Mouse (Mus musculus): ENCODE measurements at regions not wholly inside any gene's neighbourhood (a gene's known extent, or its start where the extent isn't known, plus 50 kb on each side); places are given as distances from the start of the nearest gene placed in this dataset.

DNA sequence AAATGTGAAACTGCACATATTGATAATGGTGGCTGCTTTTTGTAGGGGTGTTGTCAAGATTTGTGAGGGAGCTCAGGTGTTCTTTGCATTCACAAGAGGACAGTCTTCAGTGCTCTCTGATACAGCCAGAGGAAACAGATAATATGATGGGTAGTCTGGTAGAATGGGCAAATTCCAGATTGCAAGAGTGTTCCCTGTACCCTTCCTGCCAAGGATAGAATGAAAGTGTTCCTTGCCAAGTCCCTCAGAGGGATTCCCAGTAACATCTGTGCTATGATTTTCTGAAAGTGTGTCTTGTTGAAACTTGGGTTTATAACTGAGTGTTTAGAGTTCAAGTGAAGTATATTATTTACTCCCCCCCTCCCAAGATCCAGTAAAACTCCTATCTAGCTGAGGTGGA, 221.1 kb upstream of the Fam98a start:
- Histone ChIP-seq H3K9me3 (ENCODE audit: control insufficient read depth, insufficient read depth, low read depth, low read length) (no peaks in the 10 kb centered on the region), H3K4me1 (ENCODE audit: control insufficient read depth in 2 of 2, insufficient read depth in 2 of 2, low read length in 2 of 2, poor library complexity in 1 of 2) (no peaks in the 10 kb centered on the region), H3K36me3 (ENCODE audit: control insufficient read depth, insufficient read depth, low read length, poor library complexity, severe bottlenecking) (no peaks in the 10 kb centered on the region), H3K4me3 (ENCODE audit: insufficient read depth in 1 of 2, low read depth in 1 of 2, low read length in 2 of 2, poor library complexity in 1 of 2, severe bottlenecking in 1 of 2) (no peak overlapping the region), H3K27ac (ENCODE audit: insufficient read depth, low read depth, low read length, poor library complexity, severe bottlenecking) (no peak overlapping the region), H3K9ac (ENCODE audit: insufficient read depth, low read depth, low read length, poor library complexity, severe bottlenecking) (no peak overlapping the region)
- in situ Hi-C loops (cut with MboI; ENCODE audit: low sequenced_read_pairs in 2 of 2, unreplicated experiment in 2 of 2): no loop called here
- TF ChIP-seq CHD2 (IDR thresholded peaks at IDR 0.05; ENCODE audit: low read depth, low read length): no peak
- TF ChIP-seq MAFK (IDR thresholded peaks at IDR 0.05; ENCODE audit: insufficient read depth, low read depth, low read length): no peak
- TF ChIP-seq ZC3H11A (IDR thresholded peaks at IDR 0.05; ENCODE audit: borderline replicate concordance, low read depth, low read length): no peak
- no peak for TF ChIP-seq HCFC1 (IDR thresholded peaks at IDR 0.05; ENCODE audit: borderline replicate concordance, insufficient read depth, low read length)
- no peak for TF ChIP-seq ZNF384 (IDR thresholded peaks at IDR 0.05; ENCODE audit: low read depth, low read length)
- no peak for DNase-seq (ENCODE audit: low read depth, low spot score)

DNA sequence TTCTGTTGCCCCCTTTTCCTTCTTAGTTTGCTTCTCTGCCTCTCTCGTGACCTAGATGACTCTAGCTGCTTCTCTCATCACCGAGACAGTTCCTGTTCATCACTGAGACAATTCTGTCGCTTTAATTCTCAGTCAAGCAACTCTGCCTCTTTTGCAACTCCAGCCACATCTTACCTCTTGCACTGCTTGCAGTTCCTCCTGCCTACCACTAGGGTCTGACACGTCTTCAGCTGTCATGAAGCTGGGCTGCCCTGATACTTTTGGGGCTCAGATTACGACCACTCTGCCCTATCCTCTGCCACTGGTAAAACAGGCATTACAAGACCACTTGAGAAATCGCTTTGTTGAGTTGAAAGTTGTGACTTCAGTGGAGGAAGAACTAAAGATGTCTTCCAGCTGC, 216.9 kb upstream of the Fam98a start:
- no peak for TF ChIP-seq CHD2 (IDR thresholded peaks at IDR 0.05; ENCODE audit: low read depth, low read length)
- no peak for TF ChIP-seq ZNF384 (IDR thresholded peaks at IDR 0.05; ENCODE audit: low read depth, low read length)
- TF ChIP-seq HCFC1 (IDR thresholded peaks at IDR 0.05; ENCODE audit: borderline replicate concordance, insufficient read depth, low read length): no peak
- no peak for TF ChIP-seq ZC3H11A (IDR thresholded peaks at IDR 0.05; ENCODE audit: borderline replicate concordance, low read depth, low read length)
- no peak for TF ChIP-seq MAFK (IDR thresholded peaks at IDR 0.05; ENCODE audit: insufficient read depth, low read depth, low read length)
- no peaks in the 10 kb centered on the region for H3K9me3 ChIP-seq (ENCODE audit: control insufficient read depth, insufficient read depth, low read depth, low read length)
- no peaks in the 10 kb centered on the region for H3K36me3 ChIP-seq (ENCODE audit: control insufficient read depth, insufficient read depth, low read length, poor library complexity, severe bottlenecking)
- no peaks in the 10 kb centered on the region for H3K4me1 ChIP-seq (ENCODE audit: control insufficient read depth in 2 of 2, insufficient read depth in 2 of 2, low read length in 2 of 2, poor library complexity in 1 of 2)
- in situ Hi-C loops (cut with MboI; ENCODE audit: low sequenced_read_pairs in 2 of 2, unreplicated experiment in 2 of 2): no loop called here
- no peak overlapping the region for H3K27ac ChIP-seq (ENCODE audit: insufficient read depth, low read depth, low read length, poor library complexity, severe bottlenecking)
- no peak overlapping the region for H3K9ac ChIP-seq (ENCODE audit: insufficient read depth, low read depth, low read length, poor library complexity, severe bottlenecking)
- H3K4me3 ChIP-seq (ENCODE audit: insufficient read depth in 1 of 2, low read depth in 1 of 2, low read length in 2 of 2, poor library complexity in 1 of 2, severe bottlenecking in 1 of 2): no peak overlapping the region
- no peak for DNase-seq (ENCODE audit: low read depth, low spot score)

DNA sequence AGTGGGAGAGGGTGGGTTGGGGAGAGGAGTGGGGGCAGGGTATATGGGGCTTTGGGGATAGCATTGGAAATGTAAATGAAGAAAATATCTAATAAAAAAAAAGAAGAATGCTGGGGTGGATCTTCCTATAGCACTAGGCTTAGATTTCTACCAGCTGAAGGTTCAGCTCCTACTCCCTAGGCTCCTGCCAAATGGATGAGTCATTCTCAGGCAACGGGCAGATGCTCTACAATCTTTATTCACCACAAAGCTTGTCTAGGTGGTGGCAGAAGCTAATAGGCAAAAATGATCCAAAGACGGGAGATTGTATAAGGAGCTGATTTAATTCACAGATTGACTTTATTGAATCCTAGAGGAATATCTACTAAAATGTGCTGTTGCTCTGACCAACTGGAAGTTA, 211.6 kb upstream of the Fam98a start:
- no peak for DNase-seq (ENCODE audit: low read depth, low spot score)
- no peak overlapping the region for H3K4me3 ChIP-seq (ENCODE audit: insufficient read depth in 1 of 2, low read depth in 1 of 2, low read length in 2 of 2, poor library complexity in 1 of 2, severe bottlenecking in 1 of 2)
- no peaks in the 10 kb centered on the region for H3K9me3 ChIP-seq (ENCODE audit: control insufficient read depth, insufficient read depth, low read depth, low read length)
- H3K9ac ChIP-seq (ENCODE audit: insufficient read depth, low read depth, low read length, poor library complexity, severe bottlenecking): no peak overlapping the region
- in situ Hi-C loops (cut with MboI; ENCODE audit: low sequenced_read_pairs in 2 of 2, unreplicated experiment in 2 of 2): no loop called here
- H3K27ac ChIP-seq (ENCODE audit: insufficient read depth, low read depth, low read length, poor library complexity, severe bottlenecking): no peak overlapping the region
- H3K4me1 ChIP-seq (ENCODE audit: control insufficient read depth in 2 of 2, insufficient read depth in 2 of 2, low read length in 2 of 2, poor library complexity in 1 of 2): no peaks in the 10 kb centered on the region
- no peak for TF ChIP-seq MAFK (IDR thresholded peaks at IDR 0.05; ENCODE audit: insufficient read depth, low read depth, low read length)
- TF ChIP-seq ZC3H11A (IDR thresholded peaks at IDR 0.05; ENCODE audit: borderline replicate concordance, low read depth, low read length): no peak
- no peak for TF ChIP-seq ZNF384 (IDR thresholded peaks at IDR 0.05; ENCODE audit: low read depth, low read length)
- no peak for TF ChIP-seq CHD2 (IDR thresholded peaks at IDR 0.05; ENCODE audit: low read depth, low read length)
- TF ChIP-seq HCFC1 (IDR thresholded peaks at IDR 0.05; ENCODE audit: borderline replicate concordance, insufficient read depth, low read length): no peak
- H3K36me3 ChIP-seq (ENCODE audit: control insufficient read depth, insufficient read depth, low read length, poor library complexity, severe bottlenecking): no peaks in the 10 kb centered on the region

DNA sequence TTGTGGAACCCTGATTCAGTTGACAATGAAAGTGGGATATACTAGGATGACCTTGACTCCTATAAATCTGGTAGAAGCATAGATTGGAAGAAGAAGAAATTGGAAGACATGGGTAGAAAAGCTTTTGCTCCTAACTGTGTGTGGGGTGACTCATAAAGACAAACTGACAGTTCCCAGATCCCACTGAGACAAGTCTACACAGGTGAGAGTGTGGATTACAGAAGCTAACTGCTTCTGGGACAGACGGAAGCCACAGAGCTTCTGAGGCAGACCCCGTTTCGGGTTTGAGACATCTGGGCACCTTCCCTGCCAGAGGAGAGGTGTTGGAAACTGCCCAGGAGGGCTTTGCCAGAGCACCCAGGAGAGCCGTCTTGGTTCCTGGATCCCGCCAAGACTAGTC, 204.7 kb upstream of the Fam98a start:
- Histone ChIP-seq H3K9ac (ENCODE audit: insufficient read depth, low read depth, low read length, poor library complexity, severe bottlenecking) (no peak overlapping the region), H3K36me3 (ENCODE audit: control insufficient read depth, insufficient read depth, low read length, poor library complexity, severe bottlenecking) (no peaks in the 10 kb centered on the region), H3K27ac (ENCODE audit: insufficient read depth, low read depth, low read length, poor library complexity, severe bottlenecking) (no peak overlapping the region), H3K4me3 (ENCODE audit: insufficient read depth in 1 of 2, low read depth in 1 of 2, low read length in 2 of 2, poor library complexity in 1 of 2, severe bottlenecking in 1 of 2) (no peak overlapping the region), H3K9me3 (ENCODE audit: control insufficient read depth, insufficient read depth, low read depth, low read length) (no peaks in the 10 kb centered on the region), H3K4me1 (ENCODE audit: control insufficient read depth in 2 of 2, insufficient read depth in 2 of 2, low read length in 2 of 2, poor library complexity in 1 of 2) (no peaks in the 10 kb centered on the region)
- DNase-seq (ENCODE audit: low read depth, low spot score): no peak
- in situ Hi-C loops (cut with MboI; ENCODE audit: low sequenced_read_pairs in 2 of 2, unreplicated experiment in 2 of 2): no loop called here
- TF ChIP-seq MAFK (IDR thresholded peaks at IDR 0.05; ENCODE audit: insufficient read depth, low read depth, low read length) (no peak), ZC3H11A (IDR thresholded peaks at IDR 0.05; ENCODE audit: borderline replicate concordance, low read depth, low read length) (no peak), HCFC1 (IDR thresholded peaks at IDR 0.05; ENCODE audit: borderline replicate concordance, insufficient read depth, low read length) (no peak), CHD2 (IDR thresholded peaks at IDR 0.05; ENCODE audit: low read depth, low read length) (no peak), ZNF384 (IDR thresholded peaks at IDR 0.05; ENCODE audit: low read depth, low read length) (no peak)

DNA sequence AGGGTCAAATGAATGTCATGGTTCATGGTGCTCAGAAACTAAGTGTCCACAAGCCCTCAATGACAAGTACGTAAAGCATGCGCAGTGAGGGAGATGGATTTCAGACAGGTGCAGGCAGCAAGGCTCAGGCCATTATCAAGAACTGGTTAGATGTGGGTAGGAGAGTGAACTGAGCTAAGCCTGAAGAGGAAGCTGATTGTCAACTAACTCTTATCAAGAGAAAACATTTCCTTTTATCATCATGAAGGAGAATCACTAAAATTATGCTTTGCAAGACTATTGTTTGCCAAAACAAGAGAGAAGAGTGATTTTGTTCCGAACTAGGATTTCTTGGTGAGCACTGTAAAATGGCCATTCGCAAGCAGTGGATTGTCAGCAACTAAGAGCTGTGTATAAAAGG, 164.7 kb upstream of the Fam98a start:
- no peak for DNase-seq (ENCODE audit: low read depth, low spot score)
- in situ Hi-C loops (cut with MboI; ENCODE audit: low sequenced_read_pairs in 2 of 2, unreplicated experiment in 2 of 2): no loop called here
- no peaks in the 10 kb centered on the region for H3K36me3 ChIP-seq (ENCODE audit: control insufficient read depth, insufficient read depth, low read length, poor library complexity, severe bottlenecking)
- H3K27ac ChIP-seq (ENCODE audit: insufficient read depth, low read depth, low read length, poor library complexity, severe bottlenecking): no peak overlapping the region
- TF ChIP-seq ZNF384 (IDR thresholded peaks at IDR 0.05; ENCODE audit: low read depth, low read length) (no peak), ZC3H11A (IDR thresholded peaks at IDR 0.05; ENCODE audit: borderline replicate concordance, low read depth, low read length) (no peak), MAFK (IDR thresholded peaks at IDR 0.05; ENCODE audit: insufficient read depth, low read depth, low read length) (no peak), HCFC1 (IDR thresholded peaks at IDR 0.05; ENCODE audit: borderline replicate concordance, insufficient read depth, low read length) (no peak), CHD2 (IDR thresholded peaks at IDR 0.05; ENCODE audit: low read depth, low read length) (no peak)
- no peak overlapping the region for H3K9ac ChIP-seq (ENCODE audit: insufficient read depth, low read depth, low read length, poor library complexity, severe bottlenecking)
- no peaks in the 10 kb centered on the region for H3K4me1 ChIP-seq (ENCODE audit: control insufficient read depth in 2 of 2, insufficient read depth in 2 of 2, low read length in 2 of 2, poor library complexity in 1 of 2)
- H3K4me3 ChIP-seq (ENCODE audit: insufficient read depth in 1 of 2, low read depth in 1 of 2, low read length in 2 of 2, poor library complexity in 1 of 2, severe bottlenecking in 1 of 2): no peak overlapping the region
- no peaks in the 10 kb centered on the region for H3K9me3 ChIP-seq (ENCODE audit: control insufficient read depth, insufficient read depth, low read depth, low read length)
